Mouse (Mus musculus): ENCODE data around the gene Cdh4. TPM values are rescaled to one million over a fixed set of nuclear protein-coding genes. Genes with fewer than 3 reads are reported as not detected.

The Cdh4 gene
- polyA plus RNA-seq, 1 experiment from 2014 or later: 2.5 TPM

- no peaks in the 10 kb centered on the region for H3K4me1 ChIP-seq (ENCODE audit: control insufficient read depth, insufficient read depth, low read length)
- no peak overlapping the region for H3K4me3 ChIP-seq (ENCODE audit: low read depth, low read length)
- no peak overlapping the region for H3K27ac ChIP-seq (ENCODE audit: low read length)
- H3K36me3 ChIP-seq (ENCODE audit: control insufficient read depth, insufficient read depth, low read length): no peaks in the 10 kb centered on the region
- H3K4me2 ChIP-seq (replicated peaks; ENCODE audit: low read depth, low read length): no peak overlapping the region
- WGBS: 78% methylated on average over 6 of the region's 6 CpGs
- no peak for ATAC-seq (ENCODE audit: insufficient number of reproducible peaks, insufficient read depth, low FRiP score, low read depth)
- H3K27me3 ChIP-seq (ENCODE audit: control insufficient read depth, insufficient read depth, low read length): no peaks in the 10 kb centered on the region
- no peaks in the 10 kb centered on the region for H3K9me3 ChIP-seq (ENCODE audit: control insufficient read depth, low read depth, low read length)
- no peak overlapping the region for H3K9ac ChIP-seq (replicated peaks; ENCODE audit: low read depth, low read length)
Observed at GRCm38 (mm10) chr2:179828968-179829367, 386.7 kb downstream of the Cdh4 start.

GRCm38 (mm10) chr2:179829972-179830371, 387.7 kb downstream of the Cdh4 start:
- Histone ChIP-seq H3K9ac (replicated peaks; ENCODE audit: low read depth, low read length) (no peak overlapping the region), H3K27ac (ENCODE audit: low read length) (no peak overlapping the region), H3K36me3 (ENCODE audit: control insufficient read depth, insufficient read depth, low read length) (no peaks in the 10 kb centered on the region), H3K27me3 (ENCODE audit: control insufficient read depth, insufficient read depth, low read length) (no peaks in the 10 kb centered on the region), H3K4me3 (ENCODE audit: low read depth, low read length) (no peak overlapping the region), H3K9me3 (ENCODE audit: control insufficient read depth, low read depth, low read length) (no peaks in the 10 kb centered on the region), H3K4me1 (ENCODE audit: control insufficient read depth, insufficient read depth, low read length) (no peaks in the 10 kb centered on the region), H3K4me2 (replicated peaks; ENCODE audit: low read depth, low read length) (no peak overlapping the region)
- no peak for ATAC-seq (ENCODE audit: insufficient number of reproducible peaks, insufficient read depth, low FRiP score, low read depth)
- WGBS: 26% methylated on average over 6 of the region's 6 CpGs

GRCm38 (mm10) chr2:179834892-179835291, 392.7 kb downstream of the Cdh4 start:
- Histone ChIP-seq H3K36me3 (ENCODE audit: control insufficient read depth, insufficient read depth, low read length) (no peaks in the 10 kb centered on the region), H3K4me1 (ENCODE audit: control insufficient read depth, insufficient read depth, low read length) (0 out of 2 replicates have a peak, but pooled peaks cover 4% of the 10 kb centered on the region), H3K9me3 (ENCODE audit: control insufficient read depth, low read depth, low read length) (no peaks in the 10 kb centered on the region), H3K27me3 (ENCODE audit: control insufficient read depth, insufficient read depth, low read length) (no peaks in the 10 kb centered on the region), H3K4me2 (replicated peaks; ENCODE audit: low read depth, low read length) (no peak overlapping the region), H3K4me3 (ENCODE audit: low read depth, low read length) (no peak overlapping the region), H3K9ac (replicated peaks; ENCODE audit: low read depth, low read length) (no peak overlapping the region), H3K27ac (ENCODE audit: low read length) (no peak overlapping the region)
- no peak for ATAC-seq (ENCODE audit: insufficient number of reproducible peaks, insufficient read depth, low FRiP score, low read depth)
- 71% methylated on average over 9 of the region's 9 CpGs for WGBS

GRCm38 (mm10) chr2:179835570-179835969, 393.3 kb downstream of the Cdh4 start:
- WGBS: 72% methylated on average over 7 of the region's 7 CpGs
- Histone ChIP-seq H3K36me3 (ENCODE audit: control insufficient read depth, insufficient read depth, low read length) (no peaks in the 10 kb centered on the region), H3K9me3 (ENCODE audit: control insufficient read depth, low read depth, low read length) (no peaks in the 10 kb centered on the region), H3K27me3 (ENCODE audit: control insufficient read depth, insufficient read depth, low read length) (no peaks in the 10 kb centered on the region), H3K4me1 (ENCODE audit: control insufficient read depth, insufficient read depth, low read length) (0 out of 2 replicates have a peak, but pooled peaks cover 4% of the 10 kb centered on the region), H3K27ac (ENCODE audit: low read length) (no peak overlapping the region), H3K9ac (replicated peaks; ENCODE audit: low read depth, low read length) (no peak overlapping the region), H3K4me3 (ENCODE audit: low read depth, low read length) (no peak overlapping the region), H3K4me2 (replicated peaks; ENCODE audit: low read depth, low read length) (no peak overlapping the region)
- no peak for ATAC-seq (ENCODE audit: insufficient number of reproducible peaks, insufficient read depth, low FRiP score, low read depth)

- H3K4me2 ChIP-seq (replicated peaks; ENCODE audit: low read depth, low read length): no peak overlapping the region
- no peak overlapping the region for H3K4me3 ChIP-seq (ENCODE audit: low read depth, low read length)
- H3K36me3 ChIP-seq (ENCODE audit: control insufficient read depth, insufficient read depth, low read length): no peaks in the 10 kb centered on the region
- no peaks in the 10 kb centered on the region for H3K27me3 ChIP-seq (ENCODE audit: control insufficient read depth, insufficient read depth, low read length)
- ATAC-seq (ENCODE audit: insufficient number of reproducible peaks, insufficient read depth, low FRiP score, low read depth): no peak
- H3K9ac ChIP-seq (replicated peaks; ENCODE audit: low read depth, low read length): no peak overlapping the region
- WGBS: 45% methylated on average over 10 of the region's 10 CpGs
- no peaks in the 10 kb centered on the region for H3K9me3 ChIP-seq (ENCODE audit: control insufficient read depth, low read depth, low read length)
- H3K27ac ChIP-seq (ENCODE audit: low read length): no peak overlapping the region
- 0 out of 2 replicates have a peak, but pooled peaks cover 4% of the 10 kb centered on the region for H3K4me1 ChIP-seq (ENCODE audit: control insufficient read depth, insufficient read depth, low read length)
Observed at GRCm38 (mm10) chr2:179837186-179837585, 395.0 kb downstream of the Cdh4 start.

GRCm38 (mm10) chr2:179838036-179838435, 395.8 kb downstream of the Cdh4 start:
- H3K9ac ChIP-seq (replicated peaks; ENCODE audit: low read depth, low read length): no peak overlapping the region
- 54% methylated on average over 7 of the region's 7 CpGs for WGBS
- no peak overlapping the region for H3K4me3 ChIP-seq (ENCODE audit: low read depth, low read length)
- H3K36me3 ChIP-seq (ENCODE audit: control insufficient read depth, insufficient read depth, low read length): no peaks in the 10 kb centered on the region
- no peaks in the 10 kb centered on the region for H3K27me3 ChIP-seq (ENCODE audit: control insufficient read depth, insufficient read depth, low read length)
- H3K4me1 ChIP-seq (ENCODE audit: control insufficient read depth, insufficient read depth, low read length): peaks cover 7% of the 10 kb centered on the region
- no peaks in the 10 kb centered on the region for H3K9me3 ChIP-seq (ENCODE audit: control insufficient read depth, low read depth, low read length)
- H3K4me2 ChIP-seq (replicated peaks; ENCODE audit: low read depth, low read length): no peak overlapping the region
- H3K27ac ChIP-seq (ENCODE audit: low read length): no peak overlapping the region
- ATAC-seq (ENCODE audit: insufficient number of reproducible peaks, insufficient read depth, low FRiP score, low read depth): no peak

- Histone ChIP-seq H3K9me3 (ENCODE audit: control insufficient read depth, low read depth, low read length) (no peaks in the 10 kb centered on the region), H3K36me3 (ENCODE audit: control insufficient read depth, insufficient read depth, low read length) (no peaks in the 10 kb centered on the region), H3K4me1 (ENCODE audit: control insufficient read depth, insufficient read depth, low read length) (peaks cover 16% of the 10 kb centered on the region), H3K27ac (ENCODE audit: low read length) (peak overlapping the region; percentile 72; the same call in 1 of the 2 replicates), H3K4me3 (ENCODE audit: low read depth, low read length) (no peak overlapping the region), H3K9ac (replicated peaks; ENCODE audit: low read depth, low read length) (no peak overlapping the region), H3K27me3 (ENCODE audit: control insufficient read depth, insufficient read depth, low read length) (no peaks in the 10 kb centered on the region), H3K4me2 (replicated peaks; ENCODE audit: low read depth, low read length) (no peak overlapping the region)
- peak; percentile 87 for ATAC-seq (ENCODE audit: insufficient number of reproducible peaks, insufficient read depth, low FRiP score, low read depth)
- 68% methylated on average over 12 of the region's 12 CpGs for WGBS
Observed at GRCm38 (mm10) chr2:179842610-179843389, 400.6 kb downstream of the Cdh4 start.

GRCm38 (mm10) chr2:179849732-179850131, 407.5 kb downstream of the Cdh4 start:
- Histone ChIP-seq H3K9ac (replicated peaks; ENCODE audit: low read depth, low read length) (no peak overlapping the region), H3K4me1 (ENCODE audit: control insufficient read depth, insufficient read depth, low read length) (0 out of 2 replicates have a peak, but pooled peaks cover 3% of the 10 kb centered on the region), H3K27me3 (ENCODE audit: control insufficient read depth, insufficient read depth, low read length) (no peaks in the 10 kb centered on the region), H3K27ac (ENCODE audit: low read length) (no peak overlapping the region), H3K4me3 (ENCODE audit: low read depth, low read length) (no peak overlapping the region), H3K36me3 (ENCODE audit: control insufficient read depth, insufficient read depth, low read length) (no peaks in the 10 kb centered on the region), H3K9me3 (ENCODE audit: control insufficient read depth, low read depth, low read length) (no peaks in the 10 kb centered on the region), H3K4me2 (replicated peaks; ENCODE audit: low read depth, low read length) (no peak overlapping the region)
- WGBS: 48% methylated on average over 9 of the region's 9 CpGs
- ATAC-seq (ENCODE audit: insufficient number of reproducible peaks, insufficient read depth, low FRiP score, low read depth): no peak

All from stomach, embryonic 14.5 days (tissue).